Mouse (Mus musculus) ovary, postnatal 10 days (tissue): ENCODE measurements around the gene Dars.

Experiments
- DNase-seq: peaks from one replicate; pipeline ENCODE4 v3.0.0; 2022; ENCODE audit warnings: low spot score

Gene Dars

GRCm38 (mm10) chr1:128411141-128411540 lies 6.0 kb downstream of the Dars start:
- DNase-seq = no peak

- no peak for DNase-seq
Measured at GRCm38 (mm10) chr1:128406846-128407245, 10.3 kb downstream of the Dars start.

GRCm38 (mm10) chr1:128405675-128406074 lies 11.5 kb downstream of the Dars start:
- DNase-seq = no peak

DNA sequence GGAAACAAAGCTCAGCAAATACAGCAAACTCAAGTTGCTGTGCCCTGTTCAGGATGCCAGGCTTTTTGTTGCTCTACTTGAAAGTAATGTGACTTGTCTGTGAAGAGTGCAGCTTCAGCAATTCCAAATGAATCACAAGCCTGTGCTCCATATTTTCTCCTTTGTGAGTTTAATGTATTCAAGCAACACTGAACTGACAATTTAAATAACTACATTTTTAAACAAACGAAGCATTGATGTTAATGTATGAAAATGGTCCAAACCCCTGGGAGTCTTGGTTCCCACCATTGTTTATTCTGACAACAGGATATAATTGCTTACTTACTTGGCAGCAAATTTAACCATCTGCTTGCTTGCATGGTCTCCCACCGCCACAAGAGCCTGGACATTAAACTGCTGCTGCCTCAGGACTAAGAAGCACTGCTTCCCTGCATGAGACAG lies 12.1 kb downstream of the Dars start:
- DNase-seq = no peak

- no peak for DNase-seq
Measured at GRCm38 (mm10) chr1:128400926-128401325, 16.2 kb downstream of the Dars start.

GRCm38 (mm10) chr1:128399941-128400915 lies 16.9 kb downstream of the Dars start:
- no peak for DNase-seq

GRCm38 (mm10) chr1:128398738-128399445 lies 18.3 kb downstream of the Dars start:
- DNase-seq = no peak

DNA sequence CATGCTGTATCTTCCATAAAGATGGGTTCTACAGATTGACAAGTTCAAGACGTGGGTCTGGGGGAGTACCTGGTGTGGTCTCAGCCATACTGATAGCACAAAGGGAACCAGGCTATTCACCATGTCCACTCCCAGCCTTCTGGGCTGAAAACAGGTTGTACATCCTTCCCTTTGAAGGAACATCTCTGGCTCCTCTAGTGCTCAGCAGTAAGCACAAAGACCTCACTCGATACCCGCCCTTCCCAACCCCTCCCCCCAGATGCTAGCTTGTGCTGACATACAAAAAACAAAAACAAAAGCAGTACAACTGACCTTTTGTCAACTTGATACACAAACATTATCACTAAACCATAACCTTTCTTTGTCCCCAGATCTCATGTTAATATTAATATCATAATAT lies 22.5 kb downstream of the Dars start:
- no peak for DNase-seq

DNA sequence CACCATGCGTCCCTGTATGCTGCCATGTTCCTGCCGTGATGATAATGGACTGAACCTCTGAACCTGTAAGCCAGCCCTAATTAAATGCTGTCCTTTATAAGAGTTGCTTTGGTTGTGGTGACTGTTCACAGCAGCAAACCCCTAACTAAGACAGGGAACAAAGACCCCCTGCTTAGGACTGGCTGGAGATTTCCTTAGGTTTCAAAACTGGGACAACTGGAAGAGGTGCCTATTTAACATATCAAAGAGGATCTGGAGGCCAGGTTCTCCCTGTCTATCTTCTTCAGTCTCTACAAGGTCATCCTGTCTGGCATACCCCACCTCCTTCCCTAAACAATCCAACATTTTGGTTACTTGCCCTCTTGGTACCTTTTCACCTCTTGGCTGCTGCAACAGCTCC lies 24.8 kb downstream of the Dars start:
- no peak for DNase-seq

DNA sequence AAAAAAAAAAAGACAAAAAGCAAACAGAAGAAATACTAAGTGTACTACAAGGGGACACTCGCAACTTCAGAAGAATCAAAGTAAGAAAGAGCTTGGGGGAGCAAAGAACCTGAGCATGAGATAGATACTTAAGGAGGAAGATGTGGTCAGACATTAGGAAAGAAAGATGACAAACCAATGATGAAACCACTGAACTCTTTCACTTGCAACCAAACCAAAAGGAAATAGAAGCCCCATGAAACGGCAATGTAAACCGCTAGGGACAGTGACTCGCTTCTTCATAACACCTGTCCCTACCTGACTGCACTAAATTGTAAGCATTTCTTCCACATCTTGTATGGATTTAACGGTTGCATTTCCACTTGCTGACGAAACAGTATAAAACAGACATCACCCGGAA lies 30.7 kb downstream of the Dars start:
- no peak for DNase-seq

GRCm38 (mm10) chr1:128376841-128377240 lies 40.3 kb downstream of the Dars start:
- DNase-seq = no peak

- DNase-seq = no peak
Measured at GRCm38 (mm10) chr1:128372143-128372860, 44.9 kb downstream of the Dars start.

GRCm38 (mm10) chr1:128368732-128369441 lies 48.3 kb downstream of the Dars start:
- no peak for DNase-seq

- DNase-seq = no peak
Measured at GRCm38 (mm10) chr1:128360601-128361000, 56.6 kb downstream of the Dars start.

GRCm38 (mm10) chr1:128359554-128360376 lies 57.4 kb downstream of the Dars start, which contains the start of gene Mcm6:
Mcm6 (minus strand) TSS chr1:128359664.
- DNase-seq = peak; percentile 76

- no peak for DNase-seq
Measured at GRCm38 (mm10) chr1:128358916-128359553, 58.1 kb downstream of the Dars start.

DNA sequence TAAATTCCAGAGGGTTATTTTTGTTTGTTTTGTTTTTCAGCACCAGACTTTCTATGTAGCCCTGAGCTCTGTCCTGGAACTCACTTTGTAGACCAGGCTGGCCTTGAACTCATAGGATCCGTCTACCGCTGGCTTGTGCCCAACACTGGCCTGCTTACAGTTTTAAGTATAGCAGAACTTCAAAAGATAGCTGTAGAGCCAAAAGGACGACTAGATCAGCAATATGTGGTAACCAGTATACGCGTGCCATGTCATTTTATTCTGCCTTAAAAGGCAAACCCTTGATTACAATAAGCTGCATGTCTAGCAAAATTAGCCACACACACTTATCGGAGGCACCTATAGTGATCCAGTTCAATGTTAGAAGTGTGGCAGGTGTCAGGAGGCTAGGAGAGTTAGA lies 58.9 kb downstream of the Dars start:
- no peak for DNase-seq

DNA sequence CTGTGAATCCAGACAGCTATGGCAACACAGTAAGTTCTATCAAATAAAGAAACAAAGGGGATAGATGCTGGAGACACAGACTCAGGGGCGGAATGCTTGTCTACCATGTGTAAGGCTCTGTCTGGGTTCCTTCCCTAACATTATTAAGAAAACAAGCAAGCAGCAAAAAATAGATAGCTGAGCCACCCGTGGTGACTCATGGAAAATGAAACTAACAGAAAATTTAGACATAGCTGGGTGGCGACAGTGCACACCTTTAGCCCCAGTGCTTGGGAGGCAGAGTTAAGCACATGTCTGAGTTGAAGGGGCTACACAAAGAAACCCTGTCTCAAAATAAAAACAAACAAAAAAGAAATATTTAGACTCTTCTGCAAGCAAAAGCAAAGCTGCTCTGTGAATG lies 59.7 kb downstream of the Dars start:
- DNase-seq = no peak

DNA sequence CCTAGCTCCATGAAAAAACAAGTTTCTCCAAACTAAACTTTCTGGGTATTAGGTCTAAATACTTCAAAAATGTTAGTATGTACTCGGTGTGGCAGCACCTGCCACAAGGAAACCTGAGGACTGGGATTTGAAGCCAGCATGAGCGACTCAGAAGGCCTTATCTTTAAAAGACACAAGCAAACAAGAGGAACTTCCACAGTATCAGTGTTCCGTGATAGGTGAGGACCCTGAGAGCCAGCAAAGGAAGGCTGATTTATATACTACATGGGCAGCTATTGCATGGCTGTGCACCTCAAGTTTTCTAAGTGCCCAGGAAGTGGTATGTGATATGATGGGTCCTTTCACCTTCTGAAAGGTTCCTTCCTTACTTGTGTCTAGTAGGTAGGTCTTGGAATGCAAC lies 64.1 kb downstream of the Dars start:
- DNase-seq = no peak

DNA sequence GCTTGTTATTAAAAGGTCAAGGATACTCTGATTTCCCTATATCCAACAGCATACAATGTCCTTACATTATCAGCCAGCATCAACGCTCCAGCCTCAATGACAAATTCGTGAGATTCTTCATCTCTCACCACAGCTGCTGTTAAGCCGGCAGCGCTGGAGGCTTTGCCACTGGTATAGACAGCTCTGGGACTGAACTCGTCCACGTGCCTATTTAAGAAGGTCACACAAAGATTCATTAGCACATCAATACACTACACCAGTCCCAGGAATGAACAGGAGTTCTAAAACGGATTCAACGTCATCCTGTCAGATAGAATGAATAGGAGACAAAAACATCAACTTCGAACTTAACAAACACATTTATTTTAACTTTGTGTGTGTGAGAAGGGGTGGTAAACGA lies 72.9 kb downstream of the Dars start:
- no peak for DNase-seq
